Mouse (Mus musculus) bone marrow, adult 2 months (tissue): ENCODE results near the gene Dgki.

Experiments
- CTCF ChIP-seq: fragments of 200-500 bp; IDR thresholded peaks from 2 replicates; pipeline ENCODE4 v1.5.1; 2011; ENCODE audit warnings: low read length, control low read depth; ENCODE audit not compliant: control insufficient read depth, insufficient read depth
- POLR2A ChIP-seq: fragments of 200-500 bp; IDR thresholded peaks from 2 replicates; pipeline ENCODE4 v1.6.1; 2011; ENCODE audit warnings: low read depth, mild to moderate bottlenecking, control low read depth, low read length, borderline replicate concordance; ENCODE audit not compliant: control insufficient read depth

DNA sequence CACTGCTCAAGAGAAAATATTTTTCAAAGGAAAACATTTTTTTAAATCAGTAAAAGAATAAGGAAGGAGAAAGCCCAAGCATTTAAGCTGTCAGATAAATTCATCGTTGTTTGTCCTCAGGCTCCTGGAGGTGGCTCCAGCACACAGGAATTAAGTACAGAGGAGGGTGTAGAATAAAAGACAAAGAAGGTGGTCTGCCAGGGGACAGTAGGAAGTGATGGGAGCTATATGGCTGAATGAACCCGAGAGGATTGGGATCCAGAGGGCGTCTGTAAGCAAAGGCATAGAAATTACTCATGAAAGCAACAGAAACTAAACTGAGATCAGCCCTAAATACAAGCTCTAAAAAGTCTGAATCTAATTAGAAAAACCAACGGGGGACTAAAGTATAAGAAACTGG lies 418.7 kb downstream of the Dgki start:
- TF ChIP-seq CTCF, result no peak
- no peak for TF ChIP-seq POLR2A
